Mouse (Mus musculus) olfactory bulb, adult 2 months (tissue): ENCODE measurements at regions not wholly inside any gene's neighbourhood (a gene's known extent, or its start where the extent isn't known, plus 50 kb on each side); places are given as distances from the start of the nearest gene placed in this dataset.

Source experiments
- H3K27ac ChIP-seq: fragments of 200-500 bp; 2 replicates; pipeline ENCODE4 v1.5.1; 2012; ENCODE audit warnings: low read depth, low read length; ENCODE audit not compliant: insufficient read depth
- H3K4me1 ChIP-seq: fragments of 200-500 bp; 2 replicates; pipeline ENCODE4 v1.6.1; 2012; ENCODE audit warnings: low read length; ENCODE audit not compliant: control insufficient read depth, insufficient read depth
- H3K4me3 ChIP-seq: fragments of 200-500 bp; 2 replicates; pipeline ENCODE4 v1.5.1; 2012; ENCODE audit warnings: mild to moderate bottlenecking, low read depth, low read length, moderate library complexity; ENCODE audit not compliant: insufficient read depth
- CTCF ChIP-seq: fragments of 200-500 bp; IDR thresholded peaks from 2 replicates; pipeline ENCODE4 v1.5.1; 2012; ENCODE audit warnings: low read depth, mild to moderate bottlenecking, low read length, moderate library complexity; ENCODE audit not compliant: insufficient read depth
- POLR2A ChIP-seq: fragments of 200-500 bp; IDR thresholded peaks from 2 replicates; pipeline ENCODE4 v1.6.1; 2012; ENCODE audit warnings: mild to moderate bottlenecking, low read depth, low read length, moderate library complexity; ENCODE audit not compliant: insufficient read depth
- WGBS: fragments of 180-500 bp; shearing (Covaris S2); methylation state at CpG from one replicate; pipeline ENCODE4 v1.1.7; 2018; 5-methylcytosine and 5-hydroxymethylcytosine counted together

GRCm38 (mm10) chr15:25268436-25268835 is 145.1 kb downstream of the Basp1 start:
- TF ChIP-seq POLR2A (no peak), CTCF (no peak)
- H3K4me1 ChIP-seq, result peaks cover 10% of the 10 kb centered on the region
- 88% methylated on average over 2 of the region's 2 CpGs for WGBS
- H3K4me3 ChIP-seq, result no peak overlapping the region
- no peak overlapping the region for H3K27ac ChIP-seq

GRCm38 (mm10) chr15:25267509-25267908 is 146.1 kb downstream of the Basp1 start:
- WGBS, result 97% methylated on average over 3 of the region's 3 CpGs
- no peak overlapping the region for H3K4me3 ChIP-seq
- no peak overlapping the region for H3K27ac ChIP-seq
- no peak for TF ChIP-seq POLR2A
- no peak for TF ChIP-seq CTCF
- peaks cover 10% of the 10 kb centered on the region for H3K4me1 ChIP-seq

GRCm38 (mm10) chr15:25252648-25253567 is 160.7 kb downstream of the Basp1 start:
- TF ChIP-seq POLR2A (no peak), CTCF (no peak)
- H3K27ac ChIP-seq, result no peak overlapping the region
- WGBS, result 71% methylated on average over 13 of the region's 13 CpGs
- no peaks in the 10 kb centered on the region for H3K4me1 ChIP-seq
- no peak overlapping the region for H3K4me3 ChIP-seq

- Histone ChIP-seq H3K4me3 (no peak overlapping the region), H3K4me1 (no peaks in the 10 kb centered on the region), H3K27ac (no peak overlapping the region)
- WGBS, result 94% methylated on average over 8 of the region's 8 CpGs
- TF ChIP-seq CTCF (no peak), POLR2A (no peak)
These were observed 167.9 kb downstream of the Basp1 start for GRCm38 (mm10) chr15:25245631-25246030.

GRCm38 (mm10) chr15:25237665-25238664 is 175.6 kb downstream of the Basp1 start:
- TF ChIP-seq POLR2A, result no peak
- no peak for TF ChIP-seq CTCF
- Histone ChIP-seq H3K4me1 (no peaks in the 10 kb centered on the region), H3K27ac (no peak overlapping the region), H3K4me3 (no peak overlapping the region)
- 83% methylated on average over 18 of the region's 18 CpGs for WGBS

GRCm38 (mm10) chr15:25236191-25236723 is 177.3 kb downstream of the Basp1 start:
- H3K4me1 ChIP-seq, result no peaks in the 10 kb centered on the region
- 55% methylated on average over 6 of the region's 6 CpGs for WGBS
- TF ChIP-seq CTCF, result no peak
- TF ChIP-seq POLR2A, result no peak

GRCm38 (mm10) chr15:25234064-25234700 is 179.4 kb downstream of the Basp1 start:
- Histone ChIP-seq H3K4me1 (no peaks in the 10 kb centered on the region), H3K27ac (no peak overlapping the region), H3K4me3 (no peak overlapping the region)
- TF ChIP-seq CTCF (no peak), POLR2A (no peak)
- WGBS, result 91% methylated on average over 10 of the region's 10 CpGs

More at GRCm38 (mm10) chr15:25236191-25236723, 177.3 kb downstream of the Basp1 start:
- Histone ChIP-seq H3K4me3 (no peak overlapping the region), H3K27ac (no peak overlapping the region)

- 37% methylated on average over 4 of the region's 4 CpGs for WGBS
- no peak for TF ChIP-seq POLR2A
- no peak for TF ChIP-seq CTCF
- Histone ChIP-seq H3K27ac (no peak overlapping the region), H3K4me3 (no peak overlapping the region), H3K4me1 (no peaks in the 10 kb centered on the region)
These were observed 183.4 kb downstream of the Basp1 start for GRCm38 (mm10) chr15:25230213-25230612.
